Mouse (Mus musculus) erythroblast, embryonic 14.5 days (primary cell): ENCODE results near the gene Vps13d.

ENCODE experiments used
- GATA1 ChIP-seq: IDR thresholded peaks from 2 replicates; pipeline ENCODE4 v1.6.1; 2012; ENCODE audit warnings: low read length, inconsistent platforms, mixed read lengths
- TAL1 ChIP-seq: IDR thresholded peaks from 3 replicates; pipeline ENCODE4 v1.6.1; 2012; ENCODE audit warnings: low read length, inconsistent platforms, mixed read lengths

- TF ChIP-seq GATA1: no peak
- TF ChIP-seq TAL1: no peak
These were observed 2.1 kb downstream of the Vps13d start for GRCm38 (mm10) chr4:145192686-145193085.
